Mouse (Mus musculus): ENCODE data around the gene Thnsl1.
"Not testable (repeated sequence)": the region's sequence is repeated elsewhere in the genome, so short reads cannot be mapped to it uniquely, and the experiment has no call there.

Gene Thnsl1

GRCm38 (mm10) chr2:21244104-21244503 lies 38.6 kb downstream of the Thnsl1 start:
- not testable (repeated sequence) for DNase-seq

- DNase-seq = no peak
Observed at GRCm38 (mm10) chr2:21244986-21245385, 39.5 kb downstream of the Thnsl1 start.

DNA sequence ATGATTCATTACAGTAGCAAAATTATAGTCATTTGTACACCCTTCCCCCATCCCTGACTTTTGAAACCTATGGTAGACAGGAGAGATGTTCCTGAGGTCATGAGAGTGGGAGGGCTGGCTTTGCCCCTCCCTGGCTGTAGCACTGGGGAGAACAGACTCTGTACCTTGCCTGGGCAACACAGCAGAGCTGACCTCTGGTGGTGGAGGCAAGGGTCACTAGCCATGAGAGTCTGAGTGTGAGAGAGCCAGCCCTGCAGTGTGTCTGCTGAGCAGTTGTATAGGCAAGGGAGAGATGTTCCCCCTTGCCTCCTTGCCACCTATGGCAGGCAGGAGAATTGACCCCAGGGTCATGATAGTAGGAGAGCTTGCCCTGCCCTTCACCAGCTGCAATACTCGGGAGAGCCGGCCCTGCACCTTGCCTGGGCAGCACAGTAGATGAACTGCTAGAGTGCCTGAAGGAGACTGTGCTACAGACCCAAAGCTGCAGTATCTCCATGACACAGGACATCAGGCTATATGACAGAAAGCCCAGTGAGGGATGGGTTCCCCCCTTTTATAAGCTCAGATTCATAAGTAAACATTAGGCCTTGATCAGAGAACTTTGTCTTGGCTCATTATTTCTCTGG lies 40.1 kb downstream of the Thnsl1 start:
- no peak for DNase-seq

DNA sequence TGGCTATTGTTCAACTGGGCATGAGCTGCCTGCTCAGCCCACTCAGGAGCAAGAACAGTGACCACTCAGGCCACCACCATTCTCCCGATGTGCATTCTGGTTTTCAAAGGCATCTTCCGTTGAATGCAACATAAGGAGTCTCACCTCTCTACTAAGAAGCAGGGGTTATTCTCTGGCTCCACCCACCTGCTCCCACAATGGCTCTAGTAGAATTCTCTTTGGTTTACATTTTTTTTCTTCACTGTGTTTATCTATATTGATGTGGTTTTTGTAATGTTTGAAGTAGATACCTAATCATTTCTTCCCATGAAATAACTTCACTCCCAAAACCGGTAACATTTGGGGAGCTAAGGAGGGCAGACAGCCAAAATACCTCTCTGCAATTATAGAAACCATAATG lies 48.1 kb downstream of the Thnsl1 start:
- no peak for DNase-seq

DNA sequence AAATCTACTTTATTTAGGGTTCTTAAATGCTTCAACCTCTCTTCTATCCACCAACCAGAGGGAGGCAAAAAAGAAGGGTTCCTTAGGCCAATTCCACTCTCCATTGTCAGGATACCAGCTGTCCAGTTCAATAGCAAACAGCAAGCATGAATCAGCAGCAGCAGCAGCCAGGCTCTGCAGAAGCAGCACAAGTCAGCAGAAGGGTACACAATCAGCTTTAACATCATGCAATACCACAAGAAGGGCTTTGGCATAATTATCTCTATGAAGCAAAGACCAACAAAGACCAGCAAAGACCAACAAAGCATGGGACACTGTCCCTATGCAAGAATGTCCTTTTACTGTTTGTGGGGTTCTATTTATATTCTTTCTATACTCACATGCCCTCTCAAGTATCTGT lies 48.8 kb downstream of the Thnsl1 start:
- DNase-seq = no peak

GRCm38 (mm10) chr2:21258281-21258680 lies 52.8 kb downstream of the Thnsl1 start:
- no peak for DNase-seq

- DNase-seq = no peak
Observed at GRCm38 (mm10) chr2:21259081-21259480, 53.6 kb downstream of the Thnsl1 start.

GRCm38 (mm10) chr2:21260060-21260459 lies 54.5 kb downstream of the Thnsl1 start:
- no peak for DNase-seq

DNA sequence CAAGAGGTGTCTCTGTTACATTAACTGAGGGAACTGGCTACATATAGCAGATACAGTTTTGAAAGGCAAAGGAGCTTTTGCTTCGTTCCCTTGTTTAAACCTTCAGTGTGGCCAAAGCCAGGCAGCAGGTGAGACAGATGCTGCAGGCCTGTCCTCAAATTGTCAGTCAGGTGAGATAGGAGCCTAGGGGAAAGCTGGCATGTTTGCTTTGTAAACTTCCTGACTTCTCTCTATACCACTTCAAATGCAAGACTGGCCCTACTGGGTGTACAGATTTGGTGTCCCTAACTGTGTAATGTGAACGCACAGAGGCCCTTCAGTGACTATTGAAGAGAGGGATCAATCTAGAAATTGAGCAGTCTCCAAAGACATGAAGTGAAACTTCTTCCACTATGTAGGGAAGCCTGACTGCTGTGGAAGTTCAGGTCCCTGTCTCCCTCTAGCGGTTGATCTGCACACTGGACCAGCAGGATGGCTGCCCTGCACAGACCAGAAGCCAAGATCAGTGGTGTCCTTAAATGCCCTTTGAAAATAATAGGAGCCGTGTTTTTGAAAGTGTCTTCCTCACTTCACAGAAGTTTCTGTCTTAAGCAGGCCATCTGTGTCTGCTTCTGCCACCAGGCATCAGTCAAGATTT lies 56.0 kb downstream of the Thnsl1 start:
- DNase-seq = peak; percentile 32 to 35

DNA sequence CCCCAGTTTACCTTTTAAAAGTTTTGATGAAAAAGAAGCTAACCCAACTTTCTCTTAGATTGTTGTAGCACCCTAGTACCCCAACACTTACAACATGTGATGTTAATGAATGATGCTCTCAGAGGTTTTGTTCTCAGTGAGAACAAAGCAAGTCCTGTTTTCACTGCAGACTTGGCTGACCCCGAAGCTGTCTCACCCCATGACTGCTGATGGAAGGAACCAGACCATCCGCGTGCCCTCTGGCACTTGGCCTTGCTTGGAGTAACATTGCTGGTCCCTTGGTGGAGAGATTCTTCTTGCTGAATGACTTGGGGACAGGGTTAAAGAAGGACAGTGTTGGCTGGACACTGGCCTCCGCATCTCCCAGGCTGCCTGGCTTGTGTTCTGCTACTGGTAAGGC lies 58.5 kb downstream of the Thnsl1 start:
- no peak for DNase-seq
